ENCODE assay signal across 16 mouse cellular contexts in genomic region chr7:139450186-139450998, GRCm38 (mm10).
DNase-seq lines count a peak whose midpoint lies in the region; ATAC-seq and TF ChIP-seq lines count a peak whose summit lies in the region.
"Had no signal": no experiment of that assay in that cellular context is flagged by ENCODE, and none has a peak within 500 bp of the region (broad histone marks: within the 10 kb centered on the region; RNA-seq: fewer than 3 reads in every experiment).

No protein-coding gene starts in this region.

- no peaks in the 10 kb centered on the region for H3K9me3 ChIP-seq in lung, postnatal 0 days (ENCODE audit: low read length)
- H3K9me3 ChIP-seq: forebrain, embryonic 15.5 days; hindbrain, embryonic 12.5 days; limb, embryonic 12.5 days; liver, embryonic 15.5 days; neural tube, embryonic 13.5 days had no signal

- intact Hi-C loops in heart, postnatal 25 days (cut with DNase I), result no loop called here

- no peak overlapping the region for H3K4me3 ChIP-seq in lung, postnatal 0 days (ENCODE audit: low read depth, low read length)
- H3K4me3 ChIP-seq: forebrain, embryonic 15.5 days; gastrocnemius, adult 2 months; hindbrain, embryonic 12.5 days; layer of hippocampus, adult 2 months; limb, embryonic 12.5 days; liver, embryonic 15.5 days; neural tube, embryonic 13.5 days had no signal

- 63% methylated on average over 16 of the region's 16 CpGs for WGBS in lung, postnatal 0 days

- ATAC-seq in lung, postnatal 0 days, result no peak
- ATAC-seq: forebrain, embryonic 15.5 days had no signal

- H3K27me3 ChIP-seq in lung, postnatal 0 days (replicated peaks; ENCODE audit: insufficient read depth, low read length), result no peaks in the 10 kb centered on the region
- H3K27me3 ChIP-seq: forebrain, embryonic 15.5 days; hindbrain, embryonic 12.5 days; limb, embryonic 12.5 days; liver, embryonic 15.5 days; neural tube, embryonic 13.5 days had no signal

- no peak overlapping the region for H3K27ac ChIP-seq in lung, postnatal 0 days (ENCODE audit: low read length)
- H3K27ac ChIP-seq: forebrain, embryonic 15.5 days; gastrocnemius, adult 2 months; hindbrain, embryonic 12.5 days; kidney, postnatal 0 days; layer of hippocampus, adult 2 months; limb, embryonic 12.5 days; liver, embryonic 15.5 days; neural tube, embryonic 13.5 days had no signal

- no peak for TF ChIP-seq CTCF in lung, postnatal 0 days (IDR thresholded peaks at IDR 0.05)

- peak; percentile 92 for DNase-seq in heart, adult 11 months
- no peak for DNase-seq in heart, postnatal 25 days (ENCODE audit: low spot score)
- peak; percentile 33 for DNase-seq in lung, postnatal 0 days (ENCODE audit: low spot score)
- DNase-seq in lung, postnatal 25 days (ENCODE audit: low spot score), result no peak
- DNase-seq in adrenal gland, postnatal 10 days, result peak; percentile 58
- peak; percentile 59 for DNase-seq in cerebellum, adult 8-10 months
- DNase-seq in urinary bladder, postnatal 36 days (ENCODE audit: low spot score in 2 of 2), result no peak
- DNase-seq: gastrocnemius, adult 2 months; thymus, postnatal 36 days had no signal

- no peak overlapping the region for H3K4me2 ChIP-seq in lung, postnatal 0 days (replicated peaks; ENCODE audit: low read depth, low read length)
- H3K4me2 ChIP-seq: forebrain, embryonic 15.5 days; hindbrain, embryonic 12.5 days; limb, embryonic 12.5 days; liver, embryonic 15.5 days; neural tube, embryonic 13.5 days had no signal

- H3K4me1 ChIP-seq in lung, postnatal 0 days (ENCODE audit: insufficient read depth, low read depth, low read length), result peaks cover 11% of the 10 kb centered on the region; the same call in 1 of the 2 replicates
- H3K4me1 ChIP-seq: forebrain, embryonic 15.5 days; hindbrain, embryonic 12.5 days; liver, embryonic 15.5 days had no signal

- H3K36me3 ChIP-seq in lung, postnatal 0 days (ENCODE audit: insufficient read depth, low read length), result no peaks in the 10 kb centered on the region
- H3K36me3 ChIP-seq: forebrain, embryonic 15.5 days; hindbrain, embryonic 12.5 days; limb, embryonic 12.5 days; liver, embryonic 15.5 days; neural tube, embryonic 13.5 days had no signal

- TF ChIP-seq EP300 in lung, postnatal 0 days (IDR thresholded peaks at IDR 0.05), result no peak

- H3K9ac ChIP-seq in lung, postnatal 0 days (replicated peaks; ENCODE audit: low read depth), result no peak overlapping the region
- H3K9ac ChIP-seq: forebrain, embryonic 15.5 days; hindbrain, embryonic 12.5 days; limb, embryonic 12.5 days; liver, embryonic 15.5 days; neural tube, embryonic 13.5 days had no signal

Comparison
In these comparisons a context has a peak if more than half of its experiments do, and no peak if none do; other contexts are left out.
1. DNase-seq: peak in heart, adult 11 months (single experiment), lung, postnatal 0 days (single experiment), adrenal gland, postnatal 10 days (single experiment) and cerebellum, adult 8-10 months (single experiment); none in heart, postnatal 25 days (single experiment), lung, postnatal 25 days (single experiment) and urinary bladder, postnatal 36 days (0 of 2).